Mouse (Mus musculus): ENCODE data around the gene Speer4a.
"Not testable (repeated sequence)": the region's sequence is repeated elsewhere in the genome, so short reads cannot be mapped to it uniquely, and the experiment has no call there.

The Speer4a gene

GRCm38 (mm10) chr5:26039458-26039857, at the start of gene Speer4a:
TSS of gene Speer4a (minus strand) at chr5:26039558.
- not testable (repeated sequence) for DNase-seq (ENCODE audit: low spot score)

- not testable (repeated sequence) for DNase-seq (ENCODE audit: low spot score)
These were observed 39.7 kb upstream of the Speer4a start for GRCm38 (mm10) chr5:26079023-26079422.

- no peak for DNase-seq (ENCODE audit: low spot score)
These were observed 31.4 kb upstream of the Speer4a start for GRCm38 (mm10) chr5:26070716-26071115.

- not testable (repeated sequence) for DNase-seq (ENCODE audit: low spot score)
These were observed 19.1 kb upstream of the Speer4a start, which contains the start of gene Gm7347 for GRCm38 (mm10) chr5:26058481-26058880. TSS of gene Gm7347 (minus strand) at chr5:26058581.

GRCm38 (mm10) chr5:26022816-26023215, 16.5 kb downstream of the Speer4a start, which contains the start of gene Gm5862:
TSS of gene Gm5862 (minus strand) at chr5:26022916.
- DNase-seq (ENCODE audit: low spot score) = not testable (repeated sequence)

- not testable (repeated sequence) for DNase-seq (ENCODE audit: low spot score)
These were observed 31.7 kb downstream of the Speer4a start for GRCm38 (mm10) chr5:26007697-26008096.

- peak; percentile 15 for DNase-seq (ENCODE audit: low spot score)
These were observed 32.2 kb downstream of the Speer4a start for GRCm38 (mm10) chr5:26006937-26007695.

GRCm38 (mm10) chr5:26004698-26005097, 34.7 kb downstream of the Speer4a start, which contains the start of gene Gm1979:
TSS of gene Gm1979 (minus strand) at chr5:26004798.
- not testable (repeated sequence) for DNase-seq (ENCODE audit: low spot score)

GRCm38 (mm10) chr5:25988550-25988949, 50.8 kb downstream of the Speer4a start, which contains the start of gene Gm21698:
TSS of gene Gm21698 (minus strand) at chr5:25988650.
- DNase-seq (ENCODE audit: low spot score) = not testable (repeated sequence)
